Mouse (Mus musculus) embryonic facial prominence, embryonic 10.5 days (tissue): ENCODE data around the gene Stam2. TPM values are rescaled to one million over a fixed set of nuclear protein-coding genes. Genes with fewer than 3 reads are reported as not detected.

Source experiments
- DNase-seq: peaks from one replicate; pipeline ENCODE4 v3.0.0-alpha.2; 2017; ENCODE audit warnings: low spot score
- H3K27ac ChIP-seq: fragments of 300-500 bp; sonication (generic); replicated peaks from 2 replicates; pipeline ENCODE4 v1.5.1; 2016; ENCODE audit warnings: mild to moderate bottlenecking
- H3K27me3 ChIP-seq: fragments of 300-500 bp; sonication (generic); replicated peaks from 2 replicates; pipeline ENCODE4 v1.6.1; 2016; ENCODE audit warnings: low read depth, mild to moderate bottlenecking; ENCODE audit not compliant: poor library complexity, severe bottlenecking
- H3K36me3 ChIP-seq: fragments of 300-500 bp; sonication (generic); replicated peaks from 2 replicates; pipeline ENCODE4 v1.6.1; 2016; ENCODE audit warnings: mild to moderate bottlenecking, moderate library complexity
- H3K4me1 ChIP-seq: fragments of 300-500 bp; sonication (generic); 2 replicates; pipeline ENCODE4 v1.6.1; 2016
- H3K4me3 ChIP-seq: fragments of 300-500 bp; sonication (generic); 2 replicates; pipeline ENCODE4 v1.5.1; 2016; ENCODE audit warnings: mild to moderate bottlenecking, moderate library complexity
- H3K9me3 ChIP-seq: fragments of 300-500 bp; sonication (generic); 2 replicates; pipeline ENCODE4 v1.6.1; 2016; ENCODE audit warnings: mild to moderate bottlenecking
- WGBS: fragments of 180-500 bp; shearing (Covaris S2); methylation state at CpG from one replicate; pipeline ENCODE4 v1.1.7; 2016; 5-methylcytosine and 5-hydroxymethylcytosine counted together
- polyA plus RNA-seq: library from polyadenylated mRNA; unstranded; fragments of >200 nt; fragmentation: Nextera tagmentation; extraction: Ambion mirVana; gene quantifications from 2 replicates; pipeline ENCODE4 v1.2.1, GENCODE M21; 2016

The Stam2 gene
- polyA plus RNA-seq, 1 experiment from 2014 or later, result 32.8 TPM

DNA sequence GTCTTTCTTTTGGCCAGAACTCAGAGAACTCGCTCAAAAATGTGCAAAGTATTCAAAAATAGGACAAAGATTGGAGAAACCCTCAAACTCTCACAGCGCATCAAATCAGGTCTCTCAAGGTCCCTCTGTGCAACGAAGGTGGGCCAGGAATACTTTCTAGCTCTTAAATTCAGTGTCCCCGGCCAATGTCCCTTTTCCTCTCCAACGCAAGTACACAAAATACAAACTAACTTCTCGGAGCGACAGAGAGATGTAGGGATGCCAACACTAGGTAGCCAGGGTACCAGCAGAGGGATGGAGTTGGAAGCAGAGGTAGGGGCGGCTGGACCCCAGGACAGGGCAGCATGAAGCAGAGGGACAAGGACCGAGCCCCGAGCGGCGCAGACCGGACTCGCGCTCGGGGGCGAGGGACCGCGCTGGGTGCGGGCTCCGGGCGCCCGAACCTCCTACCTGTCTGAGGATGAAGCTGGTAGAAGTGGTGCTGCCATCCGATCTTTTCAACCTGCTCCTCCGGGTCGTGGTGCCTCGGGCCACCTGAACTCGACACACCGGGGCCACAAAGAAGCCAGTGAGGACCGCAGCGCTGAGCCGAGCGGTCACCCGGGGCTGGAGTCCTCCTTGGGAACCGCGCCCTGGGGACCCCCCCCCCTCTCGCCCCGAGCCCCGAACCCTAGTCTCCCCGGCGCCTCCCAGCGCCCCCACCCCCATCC is 66.6 kb downstream of the Stam2 start:
- under 1% methylated on average over 42 of the region's 42 CpGs for WGBS
- peak overlapping the region; percentile 84 for H3K27ac ChIP-seq
- H3K4me1 ChIP-seq, result peaks cover 23% of the 10 kb centered on the region
- no peaks in the 10 kb centered on the region for H3K36me3 ChIP-seq
- H3K27me3 ChIP-seq, result peaks cover 74% of the 10 kb centered on the region
- H3K9me3 ChIP-seq, result no peaks in the 10 kb centered on the region
- peak overlapping the region; percentile 71 for H3K4me3 ChIP-seq
- DNase-seq, result peak; percentile 58

GRCm38 (mm10) chr2:52674886-52675277 is 67.2 kb downstream of the Stam2 start:
- H3K9me3 ChIP-seq, result no peaks in the 10 kb centered on the region
- H3K36me3 ChIP-seq, result no peaks in the 10 kb centered on the region
- H3K27me3 ChIP-seq, result peaks cover 74% of the 10 kb centered on the region
- H3K4me1 ChIP-seq, result peaks cover 23% of the 10 kb centered on the region
- peak overlapping the region; percentile 71 for H3K4me3 ChIP-seq
- peak; percentile 50 for DNase-seq
- no peak overlapping the region for H3K27ac ChIP-seq
- WGBS, result 1% methylated on average over 19 of the region's 19 CpGs

GRCm38 (mm10) chr2:52673172-52673571 is 68.9 kb downstream of the Stam2 start:
- no peaks in the 10 kb centered on the region for H3K9me3 ChIP-seq
- H3K27ac ChIP-seq, result no peak overlapping the region
- peaks cover 66% of the 10 kb centered on the region for H3K27me3 ChIP-seq
- no peaks in the 10 kb centered on the region for H3K36me3 ChIP-seq
- peaks cover 23% of the 10 kb centered on the region for H3K4me1 ChIP-seq
- DNase-seq, result no peak
- 80% methylated on average over 1 of the region's 1 CpGs for WGBS
- no peak overlapping the region for H3K4me3 ChIP-seq

- H3K27me3 ChIP-seq, result peaks cover 42% of the 10 kb centered on the region
- no peak overlapping the region for H3K27ac ChIP-seq
- no peak overlapping the region for H3K4me3 ChIP-seq
- no peak for DNase-seq
- H3K4me1 ChIP-seq, result peaks cover 10% of the 10 kb centered on the region
- whole genome bisulfite sequencing, result 88% methylated on average over 5 of the region's 5 CpGs
- H3K9me3 ChIP-seq, result no peaks in the 10 kb centered on the region
- H3K36me3 ChIP-seq, result no peaks in the 10 kb centered on the region
Measured at GRCm38 (mm10) chr2:52670733-52671132, 71.3 kb downstream of the Stam2 start.

DNA sequence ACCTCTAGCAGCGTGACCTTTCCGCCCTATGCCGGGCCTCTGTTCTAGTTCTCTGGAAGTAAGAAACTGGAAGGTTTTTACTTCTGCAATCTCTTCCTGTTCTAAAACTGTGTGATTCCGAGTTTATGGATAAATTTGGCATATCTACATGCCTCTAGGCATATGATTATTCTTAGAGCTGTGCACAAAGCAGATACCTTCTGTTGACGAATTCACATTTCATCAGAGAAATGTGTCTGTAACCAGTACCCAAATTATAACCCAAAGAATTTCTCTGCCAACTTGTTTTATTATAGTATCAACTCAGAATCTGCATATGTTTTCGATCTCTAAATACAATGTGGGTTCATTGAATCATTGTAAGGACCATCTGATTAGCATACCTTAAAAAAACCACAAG is 73.6 kb downstream of the Stam2 start:
- peaks cover 19% of the 10 kb centered on the region for H3K27me3 ChIP-seq
- H3K9me3 ChIP-seq, result no peaks in the 10 kb centered on the region
- no peak overlapping the region for H3K4me3 ChIP-seq
- H3K4me1 ChIP-seq, result no peaks in the 10 kb centered on the region
- no peak for DNase-seq
- H3K36me3 ChIP-seq, result no peaks in the 10 kb centered on the region
- no peak overlapping the region for H3K27ac ChIP-seq
- WGBS, result 90% methylated on average over 6 of the region's 6 CpGs

DNA sequence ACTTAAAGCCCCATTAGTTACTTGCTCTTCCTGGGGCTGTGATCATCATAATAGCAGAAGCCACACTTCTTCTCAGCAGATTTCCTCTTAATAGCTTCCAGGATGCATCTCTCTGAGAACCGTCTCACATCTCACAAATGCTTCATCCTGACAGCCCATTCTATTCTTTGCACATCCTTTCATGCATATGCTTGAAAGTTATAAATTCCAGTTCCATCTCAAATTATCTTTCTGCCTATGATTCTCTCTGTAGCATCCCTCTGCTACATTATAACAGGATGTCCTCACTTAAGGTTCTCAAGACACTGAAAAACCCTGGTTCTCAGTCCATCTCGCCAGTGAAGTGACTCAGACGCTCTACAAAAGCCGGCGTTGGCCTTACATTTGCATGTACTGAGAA is 85.4 kb downstream of the Stam2 start:
- H3K27me3 ChIP-seq, result peaks cover 15% of the 10 kb centered on the region
- 88% methylated on average over 5 of the region's 5 CpGs for WGBS
- H3K4me1 ChIP-seq, result no peaks in the 10 kb centered on the region
- no peak overlapping the region for H3K4me3 ChIP-seq
- no peaks in the 10 kb centered on the region for H3K9me3 ChIP-seq
- H3K27ac ChIP-seq, result no peak overlapping the region
- DNase-seq, result no peak
- no peaks in the 10 kb centered on the region for H3K36me3 ChIP-seq

DNA sequence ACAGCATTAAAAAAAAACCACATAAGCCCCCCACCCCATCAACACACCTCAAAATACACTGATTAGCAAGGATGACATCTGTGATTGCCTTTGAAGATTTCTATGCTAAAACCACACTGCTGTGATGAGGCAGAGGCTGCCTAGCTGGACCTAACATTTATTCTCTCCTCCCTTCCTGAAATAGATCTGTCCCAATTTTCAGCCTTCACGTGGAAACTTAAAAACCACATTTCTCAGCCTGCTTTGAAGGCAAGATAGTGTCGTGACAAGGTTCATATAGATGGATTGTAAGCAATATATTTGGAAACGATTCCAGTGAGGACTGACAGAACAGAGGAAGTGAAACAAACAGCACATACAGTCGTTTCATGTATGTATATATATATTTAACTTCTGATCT is 87.5 kb downstream of the Stam2 start:
- H3K27ac ChIP-seq, result no peak overlapping the region
- no peaks in the 10 kb centered on the region for H3K36me3 ChIP-seq
- no peak overlapping the region for H3K4me3 ChIP-seq
- H3K4me1 ChIP-seq, result no peaks in the 10 kb centered on the region
- WGBS, result 79% methylated on average over 4 of the region's 4 CpGs
- H3K27me3 ChIP-seq, result peaks cover 6% of the 10 kb centered on the region
- no peak for DNase-seq
- no peaks in the 10 kb centered on the region for H3K9me3 ChIP-seq

GRCm38 (mm10) chr2:52651547-52651946 is 90.5 kb downstream of the Stam2 start:
- Histone ChIP-seq H3K27ac (no peak overlapping the region), H3K4me3 (no peak overlapping the region), H3K27me3 (no peaks in the 10 kb centered on the region), H3K4me1 (peaks cover 3% of the 10 kb centered on the region; the same call in 1 of the 2 replicates), H3K36me3 (no peaks in the 10 kb centered on the region), H3K9me3 (no peaks in the 10 kb centered on the region)
- DNase-seq, result no peak
- 88% methylated on average over 6 of the region's 6 CpGs for WGBS

DNA sequence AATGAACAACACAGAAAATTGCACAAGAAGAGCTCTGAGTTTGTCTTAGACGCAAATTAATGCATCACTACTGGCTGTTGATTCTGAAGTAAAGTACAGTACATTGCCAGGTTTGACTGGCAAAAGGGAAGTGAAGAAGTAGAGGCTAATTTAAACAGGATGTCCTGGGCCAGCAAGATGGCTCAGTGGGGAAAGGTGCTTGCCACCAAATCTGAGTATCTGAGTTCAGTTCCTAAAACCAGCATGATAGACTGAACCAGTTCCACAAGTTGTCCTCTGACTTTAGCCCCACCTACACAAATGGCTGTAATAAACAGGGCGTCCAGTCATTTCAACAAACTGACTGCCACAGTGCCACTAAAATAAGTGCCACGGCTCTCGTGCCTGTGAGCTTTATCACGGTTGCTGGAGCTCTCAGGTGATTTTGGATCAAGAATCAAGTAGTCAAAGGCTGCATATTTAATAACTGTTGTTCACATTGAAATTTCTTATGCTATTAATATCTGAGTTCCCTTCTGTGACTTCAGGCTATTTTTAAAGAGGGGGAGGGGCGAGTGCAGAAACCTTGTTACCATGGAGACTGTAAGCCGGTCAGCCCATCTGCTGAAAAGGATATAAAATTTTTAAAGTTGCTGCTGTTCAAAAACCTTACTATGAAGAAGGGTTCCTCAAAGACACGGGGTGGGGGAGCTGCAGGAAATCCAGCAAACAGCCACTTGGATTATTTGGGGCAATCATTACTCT is 94.7 kb downstream of the Stam2 start:
- H3K4me3 ChIP-seq, result no peak overlapping the region
- 84% methylated on average over 8 of the region's 8 CpGs for WGBS
- no peaks in the 10 kb centered on the region for H3K27me3 ChIP-seq
- H3K9me3 ChIP-seq, result no peaks in the 10 kb centered on the region
- DNase-seq, result no peak
- H3K36me3 ChIP-seq, result no peaks in the 10 kb centered on the region
- H3K4me1 ChIP-seq, result peaks cover 3% of the 10 kb centered on the region; the same call in 1 of the 2 replicates
- no peak overlapping the region for H3K27ac ChIP-seq

GRCm38 (mm10) chr2:52643657-52644056 is 98.4 kb downstream of the Stam2 start:
- no peaks in the 10 kb centered on the region for H3K36me3 ChIP-seq
- H3K27ac ChIP-seq, result no peak overlapping the region
- DNase-seq, result no peak
- WGBS, result 80% methylated on average over 6 of the region's 6 CpGs
- H3K4me1 ChIP-seq, result peaks cover 3% of the 10 kb centered on the region; the same call in 1 of the 2 replicates
- H3K27me3 ChIP-seq, result no peaks in the 10 kb centered on the region
- no peak overlapping the region for H3K4me3 ChIP-seq
- no peaks in the 10 kb centered on the region for H3K9me3 ChIP-seq

Other genes with a start within 250 kb of the Stam2 start
- 0.50 and 0.52 TPM in 2 replicates for gene Cacnb4, start 65.5 kb downstream of the Stam2 start, polyA plus RNA-seq
- 6.0 and 7.3 TPM in 2 replicates for gene Fmnl2, start 115.6 kb upstream of the Stam2 start, polyA plus RNA-seq